Mouse (Mus musculus) lung, embryonic 14.5 days (tissue): Measurements from ENCODE around the gene Ccl7. TPM values are rescaled to one million over a fixed set of nuclear protein-coding genes. Genes with fewer than 3 reads are reported as not detected.
A peak's percentile ranks its signal among the peaks of the same experiment; 100 is the strongest.

Experiments used
- ATAC-seq: fragments of 200-750 bp; cut with Nextera tagmentation; 2 replicates; pipeline ENCODE4 v1.8.0; 2017; ENCODE audit warnings: mild to moderate bottlenecking, moderate TSS enrichment, moderate library complexity; ENCODE audit not compliant: insufficient read depth
- DNase-seq: peaks from one replicate; pipeline ENCODE4 v3.0.0-alpha.2; 2015
- H3K27ac ChIP-seq: fragments of 300-500 bp; sonication (generic); 2 replicates; pipeline ENCODE4 v1.5.1; 2014; ENCODE audit warnings: low read depth, mild to moderate bottlenecking, moderate library complexity
- H3K27me3 ChIP-seq: fragments of 300-500 bp; sonication (generic); 2 replicates; pipeline ENCODE4 v1.6.1; 2014; ENCODE audit warnings: low read length, control low read depth; ENCODE audit not compliant: insufficient read depth
- H3K36me3 ChIP-seq: fragments of 300-500 bp; sonication (generic); 2 replicates; pipeline ENCODE4 v1.6.1; 2014; ENCODE audit warnings: control low read depth; ENCODE audit not compliant: insufficient read depth
- H3K4me1 ChIP-seq: fragments of 300-500 bp; sonication (generic); 2 replicates; pipeline ENCODE4 v1.6.1; 2014; ENCODE audit warnings: antibody characterized with exemption, control low read depth; ENCODE audit not compliant: insufficient read depth
- H3K4me2 ChIP-seq: fragments of 300-500 bp; sonication (generic); 2 replicates; pipeline ENCODE4 v1.6.1; 2014; ENCODE audit warnings: mild to moderate bottlenecking
- H3K4me3 ChIP-seq: fragments of 300-500 bp; sonication (generic); 2 replicates; pipeline ENCODE4 v1.5.1; 2014; ENCODE audit warnings: low read depth, low read length
- H3K9ac ChIP-seq: fragments of 300-500 bp; sonication (generic); 2 replicates; pipeline ENCODE4 v1.6.1; 2014
- H3K9me3 ChIP-seq: fragments of 300-500 bp; sonication (generic); 2 replicates; pipeline ENCODE4 v1.6.1; 2016; ENCODE audit warnings: low read depth, low read length, control low read depth
- CTCF ChIP-seq: IDR thresholded peaks from 2 replicates; pipeline ENCODE4 v1.5.1; 2016; ENCODE audit warnings: antibody characterized with exemption, low read depth
- WGBS: fragments of 180-500 bp; shearing (Covaris S2); extraction: QIAGEN DNeasy Blood & Tissue Kit; methylation state at CpG from one replicate; pipeline ENCODE4 v1.1.7; 2014; 5-methylcytosine and 5-hydroxymethylcytosine counted together
- polyA plus RNA-seq: library from polyadenylated mRNA; unstranded; fragments of >200 nt; fragmentation: Nextera tagmentation; extraction: Ambion mirVana; gene quantifications from 2 replicates; pipeline ENCODE4 v1.2.1, GENCODE M21; 2014

The Ccl7 gene
- polyA plus RNA-seq, 1 experiment from 2014 or later = 13.4 TPM

DNA sequence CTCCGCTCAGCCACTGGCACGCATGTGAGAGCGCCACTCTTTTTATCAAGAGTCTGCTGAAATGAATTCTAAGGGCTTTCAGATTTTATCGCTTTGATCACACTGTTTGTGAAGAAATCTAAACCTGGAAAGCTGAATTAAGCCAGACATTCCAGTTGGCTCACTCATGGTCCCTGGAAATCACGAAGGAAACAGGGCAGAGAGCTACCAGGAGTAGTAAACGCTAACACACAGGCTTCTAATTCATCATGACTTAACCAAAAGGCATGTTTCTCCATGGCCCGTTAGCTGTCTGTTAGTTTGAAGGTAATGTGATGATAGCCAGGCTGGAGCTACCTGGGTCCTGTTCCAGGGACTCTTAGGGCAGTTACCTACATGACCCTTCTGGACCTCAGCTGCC lies 11.1 kb upstream of the Ccl7 start:
- ATAC-seq = no peak
- no peak overlapping the region for H3K4me2 ChIP-seq
- no peak overlapping the region for H3K4me3 ChIP-seq
- 76% methylated on average over 7 of the region's 7 CpGs for WGBS
- no peak overlapping the region for H3K9ac ChIP-seq
- no peak for DNase-seq
- no peak overlapping the region; the same call in 1 of the 2 replicates for H3K27ac ChIP-seq
- H3K4me1 ChIP-seq = peaks cover 22% of the 10 kb centered on the region
- no peak for TF ChIP-seq CTCF
- no peaks in the 10 kb centered on the region for H3K36me3 ChIP-seq
- H3K27me3 ChIP-seq = no peaks in the 10 kb centered on the region
- no peaks in the 10 kb centered on the region for H3K9me3 ChIP-seq

- Histone ChIP-seq H3K27me3 (no peaks in the 10 kb centered on the region), H3K4me3 (no peak within 1 kb of the TSS), H3K36me3 (no peaks in the 10 kb centered on the region), H3K9ac (no peak within 1 kb of the TSS), H3K9me3 (no peaks in the 10 kb centered on the region), H3K4me1 (peaks cover 22% of the 10 kb centered on the region), H3K27ac (peak within 1 kb of the TSS; percentile 46; the same call in 1 of the 2 replicates), H3K4me2 (peak within 1 kb of the TSS; percentile 40)
- ATAC-seq = peak; percentile 40
- peak; percentile 86 for DNase-seq
- no peak for TF ChIP-seq CTCF
- WGBS = 21% methylated on average over 5 of the region's 5 CpGs
Observed at GRCm38 (mm10) chr11:82035356-82035755, 10.2 kb upstream of the Ccl7 start, which contains the start of gene Ccl2. Gene Ccl2 (plus strand): TSS chr11:82035571.

GRCm38 (mm10) chr11:82035857-82036256 lies 9.7 kb upstream of the Ccl7 start:
- 84% methylated on average over 2 of the region's 2 CpGs for WGBS
- Histone ChIP-seq H3K27ac (peak overlapping the region; percentile 46; the same call in 1 of the 2 replicates), H3K9ac (no peak overlapping the region), H3K4me2 (peak overlapping the region; percentile 40; the same call in 1 of the 2 replicates), H3K4me3 (no peak overlapping the region), H3K9me3 (no peaks in the 10 kb centered on the region), H3K27me3 (no peaks in the 10 kb centered on the region), H3K4me1 (peaks cover 22% of the 10 kb centered on the region), H3K36me3 (no peaks in the 10 kb centered on the region)
- TF ChIP-seq CTCF = no peak
- DNase-seq = no peak
- no peak for ATAC-seq

GRCm38 (mm10) chr11:82038535-82038934 lies 7.0 kb upstream of the Ccl7 start, which contains the start of gene Gm17268:
Gene Gm17268 (minus strand): TSS chr11:82038562.
- ATAC-seq = peak; percentile 54; the same call in 1 of the 2 replicates
- H3K9me3 ChIP-seq = no peaks in the 10 kb centered on the region
- H3K36me3 ChIP-seq = no peaks in the 10 kb centered on the region
- DNase-seq = peak; percentile 71
- peaks cover 5% of the 10 kb centered on the region; the same call in 1 of the 2 replicates for H3K4me1 ChIP-seq
- H3K4me3 ChIP-seq = no peak within 1 kb of the TSS
- no peak within 1 kb of the TSS for H3K27ac ChIP-seq
- TF ChIP-seq CTCF = peak; percentile 39
- WGBS = 15% methylated on average over 2 of the region's 2 CpGs
- H3K9ac ChIP-seq = no peak within 1 kb of the TSS
- no peak within 1 kb of the TSS for H3K4me2 ChIP-seq
- no peaks in the 10 kb centered on the region for H3K27me3 ChIP-seq

- no peak for TF ChIP-seq CTCF
- Histone ChIP-seq H3K4me2 (no peak overlapping the region), H3K4me1 (0 out of 2 replicates have a peak, but pooled peaks cover 4% of the 10 kb centered on the region), H3K36me3 (no peaks in the 10 kb centered on the region), H3K9ac (no peak overlapping the region), H3K27ac (no peak overlapping the region), H3K9me3 (no peaks in the 10 kb centered on the region), H3K4me3 (no peak overlapping the region), H3K27me3 (no peaks in the 10 kb centered on the region)
- no peak for DNase-seq
- WGBS = 52% methylated on average over 3 of the region's 3 CpGs
- no peak for ATAC-seq
Observed at GRCm38 (mm10) chr11:82039132-82039660, 6.3 kb upstream of the Ccl7 start.

DNA sequence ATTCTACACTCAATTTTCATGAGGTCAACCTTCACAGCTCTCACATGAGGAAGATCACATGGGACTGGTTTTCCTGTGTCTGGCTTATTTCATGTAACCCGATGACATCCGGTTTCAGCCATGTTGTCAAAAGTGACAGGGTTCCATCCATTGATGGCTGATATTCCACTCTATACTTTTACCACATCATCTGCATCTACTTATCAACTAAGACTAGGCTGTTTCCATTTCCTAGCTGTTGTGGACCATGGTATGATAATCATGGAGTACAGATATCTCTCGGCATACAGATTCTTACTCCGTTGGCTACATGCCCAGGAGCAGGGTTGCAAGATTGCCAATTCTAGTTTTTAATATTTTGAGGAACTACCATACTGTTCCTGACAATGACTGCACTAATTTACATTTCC lies 3.8 kb upstream of the Ccl7 start:
- Histone ChIP-seq H3K4me1 (0 out of 2 replicates have a peak, but pooled peaks cover 4% of the 10 kb centered on the region), H3K9me3 (no peaks in the 10 kb centered on the region), H3K36me3 (no peaks in the 10 kb centered on the region), H3K4me3 (no peak overlapping the region), H3K4me2 (no peak overlapping the region), H3K9ac (no peak overlapping the region), H3K27ac (no peak overlapping the region), H3K27me3 (no peaks in the 10 kb centered on the region)
- ATAC-seq = no peak
- WGBS = 64% methylated on average over 4 of the region's 4 CpGs
- peak; percentile 85 for DNase-seq
- no peak for TF ChIP-seq CTCF

- DNase-seq = peak; percentile 81
- H3K4me1 ChIP-seq = no peaks in the 10 kb centered on the region
Observed at GRCm38 (mm10) chr11:82047746-82048415, 2.4 kb downstream of the Ccl7 start.

More at GRCm38 (mm10) chr11:82047746-82048415, 2.4 kb downstream of the Ccl7 start:
- H3K9ac ChIP-seq = no peak overlapping the region
- no peaks in the 10 kb centered on the region for H3K9me3 ChIP-seq
- H3K27me3 ChIP-seq = no peaks in the 10 kb centered on the region
- no peak overlapping the region for H3K27ac ChIP-seq
- peak; percentile 76 for TF ChIP-seq CTCF
- H3K4me3 ChIP-seq = no peak overlapping the region
- ATAC-seq = peak; percentile 47; the same call in 1 of the 2 replicates
- no peaks in the 10 kb centered on the region for H3K36me3 ChIP-seq
- no peak overlapping the region for H3K4me2 ChIP-seq
- 35% methylated on average over 6 of the region's 6 CpGs for WGBS
